Mouse (Mus musculus): ENCODE results near the gene Gm9513.

Gene Gm9513

GRCm38 (mm10) chr9:36475338-36475737, at the start of gene Gm9513:
TSS of gene Gm9513 (plus strand) at chr9:36475638.
- DNase-seq (ENCODE audit: low read depth, low spot score), result no peak

- DNase-seq (ENCODE audit: low read depth, low spot score), result no peak
Measured at GRCm38 (mm10) chr9:36431584-36431983, 43.9 kb upstream of the Gm9513 start, which contains the start of gene Gm7257. TSS of gene Gm7257 (plus strand) at chr9:36431884.

DNA sequence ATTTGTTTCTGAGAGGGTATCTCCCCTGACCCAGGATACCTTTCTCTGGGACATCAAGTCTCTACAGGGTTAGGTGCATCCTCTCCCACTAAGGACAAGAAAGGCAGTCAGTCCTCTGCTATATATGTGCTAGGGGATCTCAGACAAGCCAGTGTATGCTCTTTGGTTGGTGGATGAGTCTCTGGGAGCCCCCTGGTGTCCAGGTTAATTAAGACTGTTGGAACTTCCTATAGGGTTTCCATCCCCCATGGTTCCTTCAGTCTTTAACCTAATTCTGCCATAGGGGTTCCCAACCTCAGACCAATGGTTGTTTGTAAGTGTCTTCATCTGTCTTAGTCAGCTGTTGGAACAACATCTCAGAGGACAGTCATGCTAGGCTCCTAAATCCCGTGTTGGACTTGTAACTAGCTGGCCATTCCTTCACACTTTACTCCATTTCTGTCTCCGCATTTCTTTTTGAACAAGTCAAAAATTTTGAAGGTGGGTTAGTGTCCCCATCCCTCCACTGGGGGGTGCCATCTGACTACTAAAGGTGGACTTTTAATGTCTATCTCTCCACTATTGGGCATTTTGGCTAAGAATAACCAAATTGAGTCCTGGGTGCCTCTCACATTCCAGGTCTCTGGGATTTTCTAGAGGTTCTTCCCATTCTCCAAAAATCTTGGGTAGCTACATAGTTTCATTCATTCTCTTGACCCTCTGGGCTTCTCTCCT, 40.2 kb upstream of the Gm9513 start:
- no peak for DNase-seq (ENCODE audit: low read depth, low spot score)

GRCm38 (mm10) chr9:36494501-36495220, 19.2 kb downstream of the Gm9513 start:
- no peak for DNase-seq (ENCODE audit: low read depth, low spot score)

- no peak for DNase-seq (ENCODE audit: low read depth, low spot score)
Measured at GRCm38 (mm10) chr9:36495824-36496223, 20.4 kb downstream of the Gm9513 start.

DNA sequence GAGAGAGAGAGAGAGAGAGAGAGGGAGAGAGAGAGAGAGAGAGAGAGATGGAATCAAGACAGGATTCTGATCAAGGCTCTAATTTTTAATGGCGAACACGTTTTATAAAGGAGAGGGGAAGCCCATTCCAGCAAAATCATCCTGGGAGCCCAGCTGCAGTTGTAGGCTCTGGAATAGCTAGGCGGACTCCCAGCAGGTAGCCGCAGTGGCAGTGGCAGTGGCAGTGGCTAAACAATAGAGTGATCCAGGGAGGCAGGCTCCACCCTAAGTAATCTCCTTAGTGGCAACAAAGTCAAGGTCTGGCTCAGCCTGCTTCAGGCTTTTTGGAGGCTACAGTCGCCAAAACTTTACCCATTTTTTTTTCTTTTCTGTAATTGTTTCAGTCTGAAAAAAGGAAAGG, 28.8 kb downstream of the Gm9513 start:
- DNase-seq (ENCODE audit: low read depth, low spot score), result no peak
